Comparison of ENCODE assay signal across 8 mouse cellular contexts in the genomic region with DNA sequence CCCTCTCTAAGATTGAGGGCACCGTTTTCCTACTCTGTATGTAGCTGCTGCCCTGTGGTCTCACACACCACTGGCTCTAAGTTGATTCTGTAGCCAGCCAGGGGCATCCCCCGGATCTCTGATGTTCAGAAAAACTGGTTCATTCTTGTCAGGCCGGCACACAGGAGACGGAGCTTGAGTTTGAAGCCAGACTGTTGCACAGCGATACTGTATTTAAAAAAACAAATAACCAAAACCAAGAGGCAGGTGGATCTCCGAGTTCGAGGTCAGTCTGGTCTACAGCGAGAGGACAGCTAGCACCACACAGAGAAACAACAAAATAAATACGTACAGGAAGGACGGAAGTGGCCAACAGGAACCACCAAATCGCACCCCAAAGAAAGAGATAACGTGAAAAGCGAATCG. TPM values are rescaled to one million over a fixed set of nuclear protein-coding genes. Genes with fewer than 3 reads are reported as not detected.
DNase-seq lines count a peak whose midpoint lies in the region; ATAC-seq and TF ChIP-seq lines count a peak whose summit lies in the region.

No protein-coding gene starts in this region.

- no peaks in the 10 kb centered on the region for H3K9me3 ChIP-seq in hindbrain, embryonic 14.5 days (ENCODE audit: control insufficient read depth, low read length)
- no peaks in the 10 kb centered on the region for H3K9me3 ChIP-seq in stomach, embryonic 16.5 days (replicated peaks; ENCODE audit: control insufficient read depth, low read length)

- peak; percentile 35; the same call in 1 of the 2 replicates for ATAC-seq in hindbrain, embryonic 14.5 days (ENCODE audit: low FRiP score)
- ATAC-seq in megakaryocyte progenitor cell, adult 5-6 weeks (replicated peaks; ENCODE audit: poor library complexity), result peak; percentile 21
- ATAC-seq in stomach, embryonic 16.5 days (ENCODE audit: insufficient read depth, low FRiP score), result peak; percentile 11; the same call in 1 of the 2 replicates

- under 1% methylated on average over 14 of the region's 14 CpGs for WGBS in thymus, adult 2 months
- WGBS in hindbrain, embryonic 14.5 days, result 2% methylated on average over 14 of the region's 14 CpGs
- WGBS in stomach, embryonic 16.5 days, result under 1% methylated on average over 14 of the region's 14 CpGs

- H3K4me2 ChIP-seq in hindbrain, embryonic 14.5 days (replicated peaks), result peak overlapping the region; percentile 87
- H3K4me2 ChIP-seq in stomach, embryonic 16.5 days (ENCODE audit: low read depth, low read length), result peak overlapping the region; percentile 86

- no peaks in the 10 kb centered on the region for H3K27me3 ChIP-seq in thymus, adult 2 months (ENCODE audit: control insufficient read depth, insufficient read depth, low read length)
- no peaks in the 10 kb centered on the region for H3K27me3 ChIP-seq in hindbrain, embryonic 14.5 days (ENCODE audit: control insufficient read depth, insufficient read depth, low read length)
- no peaks in the 10 kb centered on the region for H3K27me3 ChIP-seq in stomach, embryonic 16.5 days (ENCODE audit: control insufficient read depth, insufficient read depth, low read length)

- H3K4me1 ChIP-seq in thymus, adult 2 months (replicated peaks; ENCODE audit: control insufficient read depth, insufficient read depth, low read length), result peaks cover 7% of the 10 kb centered on the region
- peaks cover 23% of the 10 kb centered on the region for H3K4me1 ChIP-seq in hindbrain, embryonic 14.5 days (replicated peaks; ENCODE audit: control insufficient read depth, insufficient read depth, low read length)
- peaks cover 15% of the 10 kb centered on the region for H3K4me1 ChIP-seq in stomach, embryonic 16.5 days (ENCODE audit: control insufficient read depth, insufficient read depth, low read length)

- peak overlapping the region; percentile 90 for H3K9ac ChIP-seq in hindbrain, embryonic 14.5 days
- H3K9ac ChIP-seq in stomach, embryonic 16.5 days (ENCODE audit: low read length), result peak overlapping the region; percentile 97

- TF ChIP-seq CTCF in thymus, adult 2 months (IDR thresholded peaks at IDR 0.05; ENCODE audit: borderline replicate concordance, control insufficient read depth, extremely low read depth, insufficient read depth, low read length, poor library complexity), result no peak

- TF ChIP-seq POLR2A in thymus, adult 2 months (IDR thresholded peaks at IDR 0.05; ENCODE audit: control insufficient read depth, extremely low read depth, insufficient read depth, low read length, poor library complexity), result no peak

- H3K36me3 ChIP-seq in thymus, adult 2 months (ENCODE audit: control insufficient read depth, insufficient read depth, low read length), result no peaks in the 10 kb centered on the region
- peaks cover 11% of the 10 kb centered on the region; the same call in 1 of the 2 replicates for H3K36me3 ChIP-seq in hindbrain, embryonic 14.5 days (replicated peaks; ENCODE audit: control insufficient read depth, insufficient read depth)
- H3K36me3 ChIP-seq in stomach, embryonic 16.5 days (ENCODE audit: control insufficient read depth, insufficient read depth, low read length), result no peaks in the 10 kb centered on the region; the same call in 1 of the 2 replicates

- H3K27ac ChIP-seq in thymus, adult 2 months (ENCODE audit: control insufficient read depth, insufficient read depth, low read length), result peak overlapping the region; percentile 72
- H3K27ac ChIP-seq in hindbrain, embryonic 14.5 days, result peak overlapping the region; percentile 93
- peak overlapping the region; percentile 90 for H3K27ac ChIP-seq in stomach, embryonic 16.5 days (ENCODE audit: low read length)

- DNase-seq in cerebellum, adult 11-12 months, result peak; percentile 39
- DNase-seq in cerebellum, postnatal 14 days, result no peak
- DNase-seq in thymus, adult 2 months, result peak; percentile 29
- DNase-seq in thymus, postnatal 0 days (ENCODE audit: low spot score), result no peak
- DNase-seq in hindbrain, embryonic 14.5 days (ENCODE audit: low spot score), result peak; percentile 44
- no peak for DNase-seq in right cerebral cortex, postnatal 36 days (ENCODE audit: low spot score in 2 of 2)

- H3K4me3 ChIP-seq in thymus, adult 2 months (ENCODE audit: control insufficient read depth, insufficient read depth, low read length), result peak overlapping the region; percentile 82
- peak overlapping the region; percentile 92 for H3K4me3 ChIP-seq in hindbrain, embryonic 14.5 days (replicated peaks; ENCODE audit: low read length)
- peak overlapping the region; percentile 63 for H3K4me3 ChIP-seq in stomach, embryonic 16.5 days (replicated peaks; ENCODE audit: low read length)

RNA-seq across cellular contexts. Expression of a gene that starts 2.1 kb away (rescaled TPM):
- polyA plus RNA-seq in thymus, adult 2 months (2012; rRNA removed), result 126 and 145 TPM in 2 replicates
- polyA plus RNA-seq in thymus, postnatal 0 days (2015; fragmentation: Nextera tagmentation; extraction: Ambion mirVana), result 48.2 and 49.5 TPM in 2 replicates
- polyA plus RNA-seq in hindbrain, embryonic 14.5 days (2014; fragmentation: Nextera tagmentation; extraction: Ambion mirVana), result 41.6 and 44.1 TPM in 2 replicates
- total RNA-seq in megakaryocyte progenitor cell, adult 5-6 weeks (2015), result 33.1 and 49.6 TPM in 2 replicates
- total RNA-seq in megakaryocyte progenitor cell, adult 5-6 weeks (2017), result 61.1 and 74.1 TPM in 2 replicates
- polyA plus RNA-seq in stomach, embryonic 16.5 days (2015; fragmentation: Nextera tagmentation; extraction: Ambion mirVana), result 43.0 and 44.8 TPM in 2 replicates

RNA-seq across cellular contexts. Expression of a gene that starts 22.7 kb away (rescaled TPM):
- 118 and 145 TPM in 2 replicates for polyA plus RNA-seq in thymus, adult 2 months (2012; rRNA removed)
- 51.4 and 78.6 TPM in 2 replicates for polyA plus RNA-seq in thymus, postnatal 0 days (2015; fragmentation: Nextera tagmentation; extraction: Ambion mirVana)
- 45.3 and 49.9 TPM in 2 replicates for polyA plus RNA-seq in hindbrain, embryonic 14.5 days (2014; fragmentation: Nextera tagmentation; extraction: Ambion mirVana)
- total RNA-seq in megakaryocyte progenitor cell, adult 5-6 weeks (2015), result 76.4 and 79.6 TPM in 2 replicates
- total RNA-seq in megakaryocyte progenitor cell, adult 5-6 weeks (2017), result 69.2 and 72.6 TPM in 2 replicates
- 23.1 and 24.6 TPM in 2 replicates for polyA plus RNA-seq in stomach, embryonic 16.5 days (2015; fragmentation: Nextera tagmentation; extraction: Ambion mirVana)

RNA-seq across cellular contexts. Expression of a gene that starts 37.3 kb away (rescaled TPM):
- polyA plus RNA-seq in thymus, adult 2 months (2012; rRNA removed), result 3,303 and 3,543 TPM in 2 replicates
- polyA plus RNA-seq in thymus, postnatal 0 days (2015; fragmentation: Nextera tagmentation; extraction: Ambion mirVana), result 1,818 and 1,880 TPM in 2 replicates
- polyA plus RNA-seq in hindbrain, embryonic 14.5 days (2014; fragmentation: Nextera tagmentation; extraction: Ambion mirVana), result 766 and 865 TPM in 2 replicates
- total RNA-seq in megakaryocyte progenitor cell, adult 5-6 weeks (2015), result 1,201 and 1,251 TPM in 2 replicates
- total RNA-seq in megakaryocyte progenitor cell, adult 5-6 weeks (2017), result 3,072 and 3,507 TPM in 2 replicates
- 1,046 and 1,463 TPM in 2 replicates for polyA plus RNA-seq in stomach, embryonic 16.5 days (2015; fragmentation: Nextera tagmentation; extraction: Ambion mirVana)

RNA-seq across cellular contexts. Expression of a gene that starts 52.4 kb away (rescaled TPM):
- 2.1 and 3.1 TPM in 2 replicates for polyA plus RNA-seq in thymus, adult 2 months (2012; rRNA removed)
- 0.22 and 0.31 TPM in 2 replicates for polyA plus RNA-seq in thymus, postnatal 0 days (2015; fragmentation: Nextera tagmentation; extraction: Ambion mirVana)
- 2.2 and 3.3 TPM in 2 replicates for polyA plus RNA-seq in hindbrain, embryonic 14.5 days (2014; fragmentation: Nextera tagmentation; extraction: Ambion mirVana)
- not detected in 2 replicates for total RNA-seq in megakaryocyte progenitor cell, adult 5-6 weeks (2015)
- total RNA-seq in megakaryocyte progenitor cell, adult 5-6 weeks (2017), result not detected in 2 replicates
- polyA plus RNA-seq in stomach, embryonic 16.5 days (2015; fragmentation: Nextera tagmentation; extraction: Ambion mirVana), result 2.2 and 3.4 TPM in 2 replicates

Comparison
In these comparisons a context has a peak if more than half of its experiments do, and no peak if none do; other contexts are left out.
1. DNase-seq: peak in cerebellum, adult 11-12 months (single experiment), thymus, adult 2 months (single experiment) and hindbrain, embryonic 14.5 days (single experiment); none in cerebellum, postnatal 14 days (0 of 2), thymus, postnatal 0 days (single experiment) and right cerebral cortex, postnatal 36 days (0 of 2).
2. Peak in every context shown above with its lines, with median percentiles within 50 percentile points of each other: H3K27ac ChIP-seq, H3K4me3 ChIP-seq and ATAC-seq.